Mouse (Mus musculus): ENCODE measurements at regions not wholly inside any gene's neighbourhood (a gene's known extent, or its start where the extent isn't known, plus 50 kb on each side); places are given as distances from the start of the nearest gene placed in this dataset.
A peak's percentile ranks its signal among the peaks of the same experiment; 100 is the strongest.

DNA sequence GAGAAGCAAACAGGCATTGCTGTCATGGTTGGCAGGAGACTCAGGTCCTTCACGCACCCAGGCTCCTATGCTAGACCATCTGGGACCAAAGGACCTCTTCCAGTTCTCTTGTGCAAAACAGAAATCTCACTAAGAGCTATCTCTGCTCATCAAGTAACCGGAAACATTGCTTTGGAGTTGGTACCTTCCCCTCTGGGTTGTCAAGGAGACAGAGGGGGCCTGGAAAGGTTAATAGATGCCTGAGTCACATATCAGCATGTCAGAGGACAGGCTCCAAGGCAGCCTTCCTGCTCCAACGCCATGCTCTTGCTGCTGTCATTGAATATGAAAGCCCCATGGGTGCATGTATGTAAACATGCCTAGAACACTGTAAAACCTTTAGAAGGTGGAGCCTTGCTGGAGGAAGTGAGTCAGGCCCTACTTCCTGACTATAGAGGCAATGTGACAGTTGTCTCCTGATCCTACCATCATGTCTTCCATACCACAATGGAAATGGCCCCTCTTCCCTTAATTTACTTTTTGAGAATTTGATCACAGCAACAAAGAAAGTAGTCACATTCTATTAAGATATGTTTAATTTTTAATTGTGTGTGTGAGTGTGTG is 103.8 kb downstream of the Hlx start:
- no peaks in the 10 kb centered on the region for H3K27me3 ChIP-seq (replicated peaks)
- no peak overlapping the region for H3K9ac ChIP-seq (replicated peaks)
- no peak for ATAC-seq (ENCODE audit: low FRiP score)
- no peak overlapping the region for H3K27ac ChIP-seq (replicated peaks)
- H3K4me2 ChIP-seq = no peak overlapping the region
- H3K4me3 ChIP-seq (replicated peaks) = no peak overlapping the region
- WGBS = 72% methylated on average over 3 of the region's 3 CpGs
- H3K9me3 ChIP-seq (replicated peaks) = no peaks in the 10 kb centered on the region
- H3K4me1 ChIP-seq = no peaks in the 10 kb centered on the region
- H3K36me3 ChIP-seq = no peaks in the 10 kb centered on the region

- 81% methylated on average over 3 of the region's 3 CpGs for WGBS
- Histone ChIP-seq H3K4me3 (replicated peaks) (no peak overlapping the region), H3K9me3 (replicated peaks) (no peaks in the 10 kb centered on the region), H3K27me3 (replicated peaks) (no peaks in the 10 kb centered on the region), H3K4me1 (no peaks in the 10 kb centered on the region), H3K36me3 (no peaks in the 10 kb centered on the region), H3K27ac (replicated peaks) (no peak overlapping the region), H3K4me2 (no peak overlapping the region), H3K9ac (replicated peaks) (no peak overlapping the region)
- ATAC-seq (ENCODE audit: low FRiP score) = no peak
Measured at GRCm38 (mm10) chr1:184622462-184622861, 110.0 kb downstream of the Hlx start.

- H3K4me1 ChIP-seq = no peaks in the 10 kb centered on the region
- no peak overlapping the region for H3K9ac ChIP-seq (replicated peaks)
- H3K27me3 ChIP-seq (replicated peaks) = no peaks in the 10 kb centered on the region
- 61% methylated on average over 15 of the region's 15 CpGs for WGBS
- H3K4me3 ChIP-seq (replicated peaks) = no peak overlapping the region
- no peak overlapping the region for H3K27ac ChIP-seq (replicated peaks)
- no peak for ATAC-seq (ENCODE audit: low FRiP score)
- no peak overlapping the region for H3K4me2 ChIP-seq
- H3K36me3 ChIP-seq = no peaks in the 10 kb centered on the region
- no peaks in the 10 kb centered on the region for H3K9me3 ChIP-seq (replicated peaks)
Measured at GRCm38 (mm10) chr1:184621950-184622349, 110.5 kb downstream of the Hlx start.

DNA sequence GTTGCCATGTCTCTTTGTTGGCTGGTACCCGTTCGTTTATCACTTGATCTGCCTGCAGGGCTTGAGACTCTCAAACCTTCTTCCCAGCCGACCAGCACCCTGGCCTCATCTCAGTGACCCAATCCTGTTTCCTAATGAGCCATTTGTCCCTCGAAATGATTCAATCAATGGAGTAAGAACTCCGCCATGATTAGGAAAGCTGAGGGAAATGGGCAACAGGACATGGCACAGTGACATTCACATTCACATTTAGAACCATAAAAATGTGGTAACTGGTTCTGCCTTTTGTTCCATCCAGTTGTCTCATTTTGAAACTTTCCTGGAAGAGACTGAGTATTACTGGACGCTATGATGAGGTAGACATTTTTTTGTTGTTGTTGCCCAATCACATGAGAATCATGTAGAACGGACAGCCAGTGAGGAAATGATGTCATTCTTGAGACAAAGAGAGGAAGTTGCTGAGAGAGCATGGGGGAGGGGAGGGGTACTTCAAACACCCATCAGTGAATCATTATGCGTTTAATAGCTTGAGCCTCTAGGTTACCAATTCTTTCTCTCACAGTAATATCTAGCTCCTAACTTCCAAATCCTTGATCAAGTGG is 114.5 kb downstream of the Hlx start:
- Histone ChIP-seq H3K36me3 (no peaks in the 10 kb centered on the region), H3K4me3 (replicated peaks) (no peak overlapping the region), H3K27me3 (replicated peaks) (no peaks in the 10 kb centered on the region), H3K4me2 (no peak overlapping the region), H3K4me1 (no peaks in the 10 kb centered on the region), H3K9me3 (replicated peaks) (no peaks in the 10 kb centered on the region), H3K9ac (replicated peaks) (no peak overlapping the region), H3K27ac (replicated peaks) (no peak overlapping the region)
- ATAC-seq (ENCODE audit: low FRiP score) = no peak
- 92% methylated on average over 8 of the region's 8 CpGs for WGBS

DNA sequence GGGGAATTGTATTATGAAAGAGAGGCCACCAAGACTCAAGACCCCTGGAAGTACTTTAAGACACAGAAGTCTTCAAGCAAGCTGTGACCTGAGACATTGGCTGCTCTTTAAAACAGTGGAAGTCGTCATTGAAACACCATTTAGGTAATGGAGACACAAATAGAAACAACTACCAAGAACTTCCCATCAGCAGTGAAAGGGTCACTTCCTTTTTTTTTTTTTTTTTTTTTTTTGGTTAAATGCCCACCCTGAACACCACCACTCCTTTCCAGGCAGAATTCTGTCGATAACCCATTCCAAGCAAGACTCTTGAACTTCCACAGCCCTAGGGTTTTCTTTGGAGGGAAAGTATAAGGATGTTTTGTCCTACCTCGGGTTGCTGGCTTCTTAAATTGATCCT is 116.4 kb downstream of the Hlx start:
- no peaks in the 10 kb centered on the region for H3K4me1 ChIP-seq
- H3K27me3 ChIP-seq (replicated peaks) = no peaks in the 10 kb centered on the region
- no peak overlapping the region for H3K27ac ChIP-seq (replicated peaks)
- no peak for ATAC-seq (ENCODE audit: low FRiP score)
- no peaks in the 10 kb centered on the region for H3K36me3 ChIP-seq
- no peak overlapping the region for H3K4me3 ChIP-seq (replicated peaks)
- H3K9me3 ChIP-seq (replicated peaks) = no peaks in the 10 kb centered on the region
- no peak overlapping the region for H3K4me2 ChIP-seq
- 80% methylated on average over 3 of the region's 3 CpGs for WGBS
- H3K9ac ChIP-seq (replicated peaks) = no peak overlapping the region

- WGBS = 87% methylated on average over 21 of the region's 21 CpGs
- no peak overlapping the region for H3K27ac ChIP-seq (replicated peaks)
- no peak overlapping the region for H3K4me2 ChIP-seq
- ATAC-seq (ENCODE audit: low FRiP score) = no peak
- H3K9ac ChIP-seq (replicated peaks) = no peak overlapping the region
- no peak overlapping the region for H3K4me3 ChIP-seq (replicated peaks)
- H3K36me3 ChIP-seq = no peaks in the 10 kb centered on the region
- no peaks in the 10 kb centered on the region for H3K4me1 ChIP-seq
- H3K27me3 ChIP-seq (replicated peaks) = no peaks in the 10 kb centered on the region
- no peaks in the 10 kb centered on the region for H3K9me3 ChIP-seq (replicated peaks)
Measured at GRCm38 (mm10) chr1:184614699-184615415, 117.6 kb downstream of the Hlx start.

DNA sequence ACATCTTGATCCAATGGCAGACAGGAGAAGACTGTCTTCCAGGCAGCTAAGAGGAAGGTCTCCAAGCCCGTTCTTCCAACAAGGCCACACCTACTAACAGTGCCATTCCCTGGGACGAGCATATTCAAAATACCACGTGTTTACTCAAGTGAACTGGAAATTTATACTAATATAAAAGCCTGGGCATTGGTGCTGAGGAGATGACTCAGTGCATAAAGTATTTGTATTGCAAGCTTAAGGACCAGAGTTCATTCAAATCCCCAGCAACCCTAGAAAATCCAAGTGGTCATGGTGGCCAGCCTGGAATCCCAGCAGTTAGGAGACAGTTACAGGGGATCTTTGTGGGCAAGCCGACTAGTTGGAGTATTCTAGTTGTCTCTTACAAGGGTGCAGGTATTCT is 119.5 kb downstream of the Hlx start:
- Histone ChIP-seq H3K27me3 (replicated peaks) (no peaks in the 10 kb centered on the region), H3K9me3 (replicated peaks) (no peaks in the 10 kb centered on the region), H3K4me3 (replicated peaks) (no peak overlapping the region), H3K4me1 (peaks cover 9% of the 10 kb centered on the region), H3K36me3 (no peaks in the 10 kb centered on the region), H3K9ac (replicated peaks) (no peak overlapping the region), H3K4me2 (no peak overlapping the region), H3K27ac (replicated peaks) (no peak overlapping the region)
- 90% methylated on average over 4 of the region's 4 CpGs for WGBS
- no peak for ATAC-seq (ENCODE audit: low FRiP score)

DNA sequence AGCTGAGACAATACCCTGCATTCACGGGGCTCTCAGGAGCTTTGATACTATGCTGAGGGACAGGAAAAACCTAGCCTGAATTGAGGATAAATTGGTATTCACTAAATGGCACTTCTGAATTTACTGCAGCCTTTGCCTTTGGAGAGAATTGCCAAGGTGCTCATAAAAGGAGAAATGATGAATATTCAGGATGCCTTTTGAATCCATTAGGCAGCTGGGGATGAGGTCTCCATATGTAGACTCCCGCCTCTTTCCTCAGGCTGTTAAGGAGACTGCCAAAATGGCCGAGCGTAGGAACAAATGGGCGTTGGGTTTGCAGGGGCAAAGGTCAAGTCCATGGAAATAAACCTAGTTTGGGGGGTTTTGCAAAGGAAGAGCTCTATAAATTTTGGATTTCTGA is 123.5 kb downstream of the Hlx start:
- no peaks in the 10 kb centered on the region for H3K9me3 ChIP-seq (replicated peaks)
- no peak overlapping the region for H3K9ac ChIP-seq (replicated peaks)
- WGBS = 15% methylated on average over 5 of the region's 5 CpGs
- no peaks in the 10 kb centered on the region for H3K27me3 ChIP-seq (replicated peaks)
- ATAC-seq (ENCODE audit: low FRiP score) = no peak
- no peaks in the 10 kb centered on the region for H3K36me3 ChIP-seq
- H3K27ac ChIP-seq (replicated peaks) = 0 out of 2 replicates have a peak overlapping the region, but pooled peaks have one; percentile 33
- H3K4me3 ChIP-seq (replicated peaks) = no peak overlapping the region
- no peak overlapping the region for H3K4me2 ChIP-seq
- H3K4me1 ChIP-seq = peaks cover 9% of the 10 kb centered on the region

- Histone ChIP-seq H3K4me2 (no peak overlapping the region), H3K27ac (replicated peaks) (0 out of 2 replicates have a peak overlapping the region, but pooled peaks have one; percentile 33), H3K9ac (replicated peaks) (no peak overlapping the region), H3K4me1 (peaks cover 9% of the 10 kb centered on the region), H3K36me3 (no peaks in the 10 kb centered on the region), H3K9me3 (replicated peaks) (no peaks in the 10 kb centered on the region), H3K4me3 (replicated peaks) (no peak overlapping the region), H3K27me3 (replicated peaks) (no peaks in the 10 kb centered on the region)
- no peak for ATAC-seq (ENCODE audit: low FRiP score)
- WGBS = 48% methylated on average over 2 of the region's 2 CpGs
Measured at GRCm38 (mm10) chr1:184608338-184608737, 124.1 kb downstream of the Hlx start.

DNA sequence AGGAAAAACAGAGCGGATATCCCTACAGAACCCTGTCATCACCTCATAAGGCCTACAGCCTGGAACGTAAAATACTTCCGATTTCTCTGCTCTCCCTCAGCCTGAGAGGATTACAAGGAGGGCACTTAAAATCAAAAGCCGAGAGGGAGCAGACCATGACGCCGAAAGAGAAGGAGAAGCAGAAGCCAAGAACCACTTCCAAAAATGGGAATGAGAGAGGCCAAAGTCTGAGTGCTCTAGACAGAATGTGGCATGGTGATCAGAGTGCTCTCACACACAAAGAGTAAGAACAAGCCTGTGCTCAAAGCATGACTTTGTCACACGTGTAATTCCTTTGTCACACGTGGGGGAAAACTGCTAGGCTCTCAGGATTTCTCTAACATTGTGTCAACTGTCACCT is 125.9 kb downstream of the Hlx start:
- Histone ChIP-seq H3K4me1 (peaks cover 9% of the 10 kb centered on the region), H3K9ac (replicated peaks) (no peak overlapping the region), H3K27me3 (replicated peaks) (no peaks in the 10 kb centered on the region), H3K27ac (replicated peaks) (no peak overlapping the region), H3K9me3 (replicated peaks) (no peaks in the 10 kb centered on the region), H3K4me2 (no peak overlapping the region), H3K36me3 (no peaks in the 10 kb centered on the region), H3K4me3 (replicated peaks) (no peak overlapping the region)
- no peak for ATAC-seq (ENCODE audit: low FRiP score)
- WGBS = 86% methylated on average over 8 of the region's 8 CpGs

DNA sequence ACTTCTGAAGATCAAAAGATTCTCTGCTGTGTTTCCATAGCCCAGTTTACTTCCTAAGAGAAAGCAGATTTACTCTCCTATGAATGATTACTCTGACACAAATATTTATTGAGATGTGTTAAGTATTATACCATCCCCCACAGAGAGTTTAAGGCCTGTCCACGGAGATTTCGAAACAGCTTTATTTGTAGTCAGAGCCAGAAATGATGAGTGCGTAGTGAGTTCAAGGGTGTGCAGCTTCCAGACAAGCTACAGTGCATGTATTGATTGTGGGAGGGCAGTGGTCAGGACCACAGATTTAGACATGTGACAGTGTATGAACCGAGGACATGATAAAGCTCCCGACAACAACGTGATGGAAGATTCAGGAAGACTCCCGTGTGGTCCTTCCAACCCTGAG is 126.8 kb downstream of the Hlx start:
- Histone ChIP-seq H3K4me3 (replicated peaks) (no peak overlapping the region), H3K27ac (replicated peaks) (no peak overlapping the region), H3K36me3 (no peaks in the 10 kb centered on the region), H3K9me3 (replicated peaks) (no peaks in the 10 kb centered on the region), H3K27me3 (replicated peaks) (no peaks in the 10 kb centered on the region), H3K9ac (replicated peaks) (no peak overlapping the region), H3K4me1 (peaks cover 9% of the 10 kb centered on the region), H3K4me2 (no peak overlapping the region)
- WGBS = 85% methylated on average over 7 of the region's 7 CpGs
- no peak for ATAC-seq (ENCODE audit: low FRiP score)

GRCm38 (mm10) chr1:184603136-184603535 is 129.3 kb downstream of the Hlx start:
- no peaks in the 10 kb centered on the region for H3K9me3 ChIP-seq (replicated peaks)
- no peak overlapping the region for H3K4me3 ChIP-seq (replicated peaks)
- H3K27ac ChIP-seq (replicated peaks) = no peak overlapping the region
- 87% methylated on average over 6 of the region's 6 CpGs for WGBS
- no peak overlapping the region for H3K9ac ChIP-seq (replicated peaks)
- H3K4me2 ChIP-seq = no peak overlapping the region
- H3K36me3 ChIP-seq = no peaks in the 10 kb centered on the region
- no peak for ATAC-seq (ENCODE audit: low FRiP score)
- no peaks in the 10 kb centered on the region for H3K4me1 ChIP-seq
- no peaks in the 10 kb centered on the region for H3K27me3 ChIP-seq (replicated peaks)

All from neural tube, embryonic 15.5 days (tissue).